Mouse (Mus musculus) leukemia stem cell, adult 10-12 weeks (primary cell): ENCODE results near the gene Adm2. TPM values are rescaled to one million over a fixed set of nuclear protein-coding genes. Genes with fewer than 3 reads are reported as not detected.

ENCODE experiments used
- polyA plus RNA-seq: library from polyadenylated mRNA; stranded (reverse); fragments of >175 nt; gene quantifications from 2 replicates; pipeline ENCODE4 v1.2.3, GENCODE M21; 2012; ENCODE audit warnings: low replicate concordance

Gene Adm2
- 1.4 and 3.0 TPM in 2 replicates for polyA plus RNA-seq

DNA sequence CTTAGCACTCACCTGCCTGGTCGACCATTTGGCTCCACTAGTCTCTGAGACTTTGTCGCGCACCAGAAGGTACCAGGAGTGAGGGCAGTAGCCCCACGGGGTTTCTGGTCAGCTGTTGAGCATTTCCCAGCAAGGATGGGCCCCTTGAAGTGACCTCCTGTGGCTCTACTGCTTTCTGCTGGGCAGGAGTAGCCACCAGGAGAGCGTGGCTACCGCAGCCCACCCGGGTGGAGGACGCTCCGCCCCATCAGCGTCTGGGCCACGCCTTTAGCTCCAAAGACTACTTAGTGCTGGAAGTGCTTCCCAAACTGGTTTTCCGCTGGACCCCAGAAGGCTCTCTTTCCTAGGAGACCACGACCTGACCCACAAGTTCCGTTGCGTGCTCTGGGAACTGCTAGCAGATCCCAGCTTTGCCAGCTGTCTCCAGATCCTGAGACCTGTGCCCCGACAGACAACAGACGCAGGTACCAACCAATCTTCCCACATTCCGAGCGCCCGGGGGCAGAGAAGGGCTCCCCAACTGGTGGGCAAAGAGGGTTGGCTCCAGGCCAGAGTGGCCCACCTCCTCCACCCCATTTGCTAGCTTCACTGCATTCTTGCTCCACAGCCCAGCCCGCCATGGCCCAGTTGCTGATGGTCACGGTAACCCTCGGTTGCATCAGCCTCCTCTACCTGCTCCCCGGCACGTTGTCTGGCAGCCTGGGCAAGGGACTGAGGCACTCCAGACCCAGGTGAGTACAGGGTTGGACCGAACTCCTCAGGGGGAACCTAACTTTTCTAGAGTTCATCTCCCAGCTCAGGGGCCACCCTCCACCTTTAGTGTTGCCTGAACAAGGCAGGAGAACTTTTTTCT is at the start of gene Adm2:
Gene Adm2 (plus strand): TSS at position 51 of the 853 bp plus-strand sequence.

DNA sequence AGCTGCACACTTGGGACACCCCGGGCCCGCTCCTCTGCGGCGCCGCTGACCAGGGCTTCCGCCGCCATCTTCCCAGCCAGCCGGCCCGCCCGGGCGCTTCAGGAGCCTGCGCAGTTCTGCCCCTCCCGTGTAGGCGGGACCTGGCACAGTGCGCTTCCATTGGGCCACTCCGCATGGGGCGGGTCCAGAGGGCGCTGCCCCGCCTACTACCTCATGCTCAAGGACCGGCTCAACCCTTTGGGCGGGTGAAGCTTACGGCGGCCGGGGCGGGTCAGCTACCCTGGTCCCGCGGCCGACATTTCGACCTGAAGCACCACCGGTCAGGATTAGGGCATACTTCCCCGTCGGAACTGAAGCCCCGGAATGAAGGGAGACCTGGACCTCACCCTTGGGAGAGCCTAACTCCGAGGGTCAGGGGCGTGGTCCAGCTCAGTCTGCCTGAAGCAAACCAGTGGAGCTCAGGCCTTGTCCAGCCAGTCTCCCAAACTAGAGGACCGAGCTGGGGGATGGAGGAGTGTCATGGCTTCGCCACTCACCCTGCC is 7.3 kb upstream of the Adm2 start, which contains the start of gene Sbf1:
Gene Sbf1 (minus strand): TSS at position 122 of the 542 bp plus-strand sequence.

DNA sequence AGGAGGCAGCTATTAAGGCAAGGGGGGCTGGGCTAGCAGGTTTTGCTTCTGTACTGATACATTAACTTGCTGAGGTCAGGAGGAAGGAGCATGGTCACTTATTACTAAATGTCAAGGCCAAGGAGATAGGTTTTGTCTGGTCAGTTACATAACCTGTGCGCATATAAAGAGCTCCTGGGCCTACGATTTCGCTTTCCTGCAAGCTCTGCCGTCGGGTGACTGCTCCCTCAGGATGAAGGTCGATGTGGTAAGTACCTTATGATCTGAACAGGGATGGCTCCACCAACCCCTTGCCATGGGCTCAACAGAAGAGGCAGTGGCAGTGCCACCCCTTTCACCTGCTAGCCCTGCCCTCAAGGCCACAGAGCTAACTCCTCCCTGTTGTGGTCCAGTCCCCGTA is 11.8 kb downstream of the Adm2 start, which contains the start of gene Miox:
Gene Miox (plus strand): TSS at position 128 of the 400 bp plus-strand sequence.

DNA sequence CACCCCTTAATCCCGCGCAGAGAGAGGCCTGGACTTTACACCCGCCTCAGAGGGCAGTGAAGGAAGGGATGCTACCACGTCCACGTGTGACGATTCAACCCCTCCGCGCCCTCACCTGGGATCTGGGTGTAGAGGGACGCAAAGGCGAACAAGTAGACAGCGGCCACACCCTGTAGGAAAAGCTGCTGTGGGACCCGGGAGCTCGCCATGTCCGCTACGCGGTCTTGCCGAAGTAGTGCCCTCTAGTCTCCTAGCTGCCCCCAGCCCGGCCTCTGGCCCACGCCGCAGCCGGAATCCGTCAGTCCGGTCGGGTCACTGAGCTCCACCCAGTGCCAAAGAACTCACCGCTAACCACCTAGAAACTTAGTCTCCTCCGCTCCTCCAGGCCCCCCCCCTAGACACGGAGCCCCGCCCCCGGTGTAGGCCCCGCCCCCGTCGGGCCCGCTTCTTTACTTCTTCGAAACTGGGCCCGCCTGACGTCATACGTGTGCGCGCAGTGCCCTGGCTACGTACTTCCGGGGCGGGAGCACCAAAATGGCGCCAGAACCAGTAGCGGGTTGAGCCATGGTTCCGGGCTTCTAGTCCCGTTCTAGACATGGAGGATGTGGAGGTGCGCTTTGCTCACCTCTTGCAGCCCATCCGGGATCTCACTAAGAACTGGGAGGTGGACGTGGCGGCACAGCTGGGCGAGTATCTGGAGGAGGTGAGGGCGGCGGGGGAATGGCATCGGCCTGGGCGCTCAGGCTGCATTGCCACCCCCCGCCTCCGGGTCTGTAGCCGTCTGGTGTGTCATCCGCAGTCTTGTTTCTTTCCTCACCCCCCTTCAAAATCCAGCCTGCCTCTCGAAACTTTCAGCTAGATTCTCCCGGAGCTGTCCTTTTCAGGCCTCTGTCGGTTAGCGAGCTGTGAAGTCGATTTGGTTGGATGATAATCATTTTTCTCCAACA is 33.0 kb downstream of the Adm2 start, which contains the start of the genes Lmf2 and Ncaph2:
Gene Lmf2 (minus strand): TSS at position 419 of the 947 bp plus-strand sequence.
Gene Ncaph2 (plus strand): TSS at position 479 of the 947 bp plus-strand sequence.

DNA sequence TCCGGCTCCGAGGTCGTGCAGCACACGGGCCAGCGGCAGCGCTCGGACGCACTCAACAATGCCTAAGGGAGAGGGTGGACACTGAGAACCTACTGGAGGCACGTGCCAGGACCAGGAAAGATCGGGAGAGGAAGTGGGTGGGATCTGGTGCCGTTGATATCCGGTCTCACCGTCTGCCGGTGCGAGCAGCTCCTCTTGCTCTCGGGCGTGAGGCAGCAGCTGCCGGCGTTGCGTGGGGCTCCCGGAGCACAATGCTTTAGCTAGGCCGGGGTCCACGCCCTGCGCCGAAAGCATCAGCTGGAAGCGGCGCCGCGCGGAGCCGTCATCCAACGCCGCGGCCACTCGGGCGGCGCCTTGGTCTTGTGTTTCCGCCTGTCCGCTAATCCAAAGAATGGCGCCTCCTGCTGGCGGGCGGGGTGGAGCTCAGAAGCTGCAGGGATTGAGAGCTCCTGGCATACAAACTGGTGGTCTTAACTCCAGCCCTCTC is 51.3 kb downstream of the Adm2 start, which contains the start of gene Sco2:
Gene Sco2 (minus strand): TSS at position 85 of the 487 bp plus-strand sequence.

Other genes starting within 250 kb of the Adm2 start
- gene Trabd, start 247.6 kb upstream of the Adm2 start, polyA plus RNA-seq: 62.8 and 117 TPM in 2 replicates
- 7.3 and 9.5 TPM in 2 replicates for gene Selenoo, start 233.6 kb upstream of the Adm2 start, polyA plus RNA-seq
- gene Tubgcp6, start 199.6 kb upstream of the Adm2 start, polyA plus RNA-seq: 82.7 and 89.7 TPM in 2 replicates
- gene Hdac10, start 194.0 kb upstream of the Adm2 start, polyA plus RNA-seq: 2.0 and 15.1 TPM in 2 replicates
- 0.58 and 3.5 TPM in 2 replicates for gene Mapk12, start 182.0 kb upstream of the Adm2 start, polyA plus RNA-seq
- 0.88 and 3.9 TPM in 2 replicates for gene Mapk11, start 173.1 kb upstream of the Adm2 start, polyA plus RNA-seq
- 57.1 and 82.4 TPM in 2 replicates for gene Plxnb2, start 141.9 kb upstream of the Adm2 start, polyA plus RNA-seq
- gene Dennd6b, start 126.2 kb upstream of the Adm2 start, polyA plus RNA-seq: 18.1 and 27.5 TPM in 2 replicates
- gene Ppp6r2, start 111.2 kb upstream of the Adm2 start, polyA plus RNA-seq: 171 and 186 TPM in 2 replicates
- gene Sbf1, start 7.4 kb upstream of the Adm2 start, polyA plus RNA-seq: 168 and 221 TPM in 2 replicates
- not detected in 2 replicates for gene Miox, start 11.7 kb downstream of the Adm2 start, polyA plus RNA-seq
- gene Lmf2, start 32.9 kb downstream of the Adm2 start, polyA plus RNA-seq: 132 and 236 TPM in 2 replicates
- gene Ncaph2, start 33.0 kb downstream of the Adm2 start, polyA plus RNA-seq: 68.2 and 73.5 TPM in 2 replicates
- 58.1 and 67.7 TPM in 2 replicates for gene Sco2, start 51.1 kb downstream of the Adm2 start, polyA plus RNA-seq
- 0.77 and 1.5 TPM in 2 replicates for gene Tymp, start 54.3 kb downstream of the Adm2 start, polyA plus RNA-seq
- gene Odf3b, start 56.6 kb downstream of the Adm2 start, polyA plus RNA-seq: 7.8 and 10.0 TPM in 2 replicates
- gene Klhdc7b, start 62.2 kb downstream of the Adm2 start, polyA plus RNA-seq: not detected in 2 replicates
- not detected in 2 replicates for gene Syce3, start 87.8 kb downstream of the Adm2 start, polyA plus RNA-seq
- 1.4 and 4.2 TPM in 2 replicates for gene Cpt1b, start 103.1 kb downstream of the Adm2 start, polyA plus RNA-seq
- gene C730034F03Rik, start 106.9 kb downstream of the Adm2 start, polyA plus RNA-seq: 0.18 TPM in 1 of 2 replicates, not detected in the other
- 0.88 and 3.0 TPM in 2 replicates for gene Gm44502, start 107.0 kb downstream of the Adm2 start, polyA plus RNA-seq
- gene Chkb, start 107.2 kb downstream of the Adm2 start, polyA plus RNA-seq: 40.6 and 121 TPM in 2 replicates
- gene Mapk8ip2, start 131.2 kb downstream of the Adm2 start, polyA plus RNA-seq: 0.06 and 0.08 TPM in 2 replicates
- gene Arsa, start 154.7 kb downstream of the Adm2 start, polyA plus RNA-seq: 25.4 and 44.2 TPM in 2 replicates
- gene Shank3, start 176.9 kb downstream of the Adm2 start, polyA plus RNA-seq: 72.7 and 76.4 TPM in 2 replicates
- 1.0 TPM in 1 of 2 replicates, not detected in the other for gene Acr, start 245.6 kb downstream of the Adm2 start, polyA plus RNA-seq